Mouse (Mus musculus) fibroblast of lung, adult 2 months (primary cell): ENCODE data around the gene Ggta1.

ENCODE experiments used
- DNase-seq: peaks from one replicate; pipeline ENCODE4 v3.0.0-alpha.2; 2011; ENCODE audit warnings: low read depth

The Ggta1 gene

DNA sequence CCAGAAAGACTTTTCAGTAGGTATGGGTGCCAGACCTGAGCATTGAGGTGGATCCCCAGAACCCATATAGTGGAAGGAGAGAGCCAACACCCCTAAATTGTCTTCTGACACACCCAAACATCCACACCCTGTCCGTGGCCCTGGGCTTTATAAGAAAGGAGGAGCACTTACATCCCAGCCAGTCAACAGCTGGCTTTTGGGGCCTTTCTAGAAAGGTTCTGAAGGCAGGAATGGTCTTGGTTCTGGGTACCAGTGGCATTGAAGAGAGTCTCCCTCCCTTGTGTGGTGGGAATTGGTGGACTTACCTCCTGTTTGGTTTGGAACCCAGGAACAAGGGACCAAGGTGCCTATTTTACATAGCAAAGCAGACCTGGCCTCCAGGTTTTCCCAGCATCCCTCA is 56.4 kb downstream of the Ggta1 start:
- DNase-seq: no peak

- no peak for DNase-seq
Measured at GRCm38 (mm10) chr2:35402391-35402790, 60.6 kb downstream of the Ggta1 start.

- no peak for DNase-seq
Measured at GRCm38 (mm10) chr2:35400739-35401138, 62.3 kb downstream of the Ggta1 start.

DNA sequence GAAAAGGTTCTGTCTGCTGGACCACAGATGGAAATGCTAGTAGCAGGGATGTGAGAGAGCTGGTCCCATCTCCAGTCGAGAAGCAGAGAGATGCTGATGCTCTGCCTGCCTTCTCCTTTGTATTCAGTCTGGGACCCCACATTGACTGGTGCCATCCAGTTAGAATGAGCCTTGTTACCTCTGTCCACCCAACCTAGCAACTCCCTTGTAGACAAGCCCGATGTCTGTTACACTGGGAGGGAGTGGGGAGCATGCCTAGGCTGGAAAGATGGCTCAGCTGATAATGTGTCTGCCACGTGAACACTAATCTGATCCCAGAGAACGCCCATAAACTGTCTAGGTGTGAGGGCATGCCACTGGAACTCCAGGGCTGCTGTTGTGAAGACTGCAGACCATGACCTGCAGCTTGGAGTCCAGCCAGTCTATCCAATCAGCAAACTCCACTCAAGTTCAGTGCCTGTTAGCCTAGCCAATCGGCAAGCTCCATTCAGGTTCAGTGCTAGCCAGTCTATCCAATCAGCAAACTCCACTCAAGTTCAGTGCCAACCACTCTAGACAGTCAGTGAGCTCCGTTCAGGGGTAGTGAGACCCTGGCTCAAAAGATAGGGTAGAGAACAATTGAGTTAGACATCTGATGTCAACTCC is 64.7 kb downstream of the Ggta1 start:
- DNase-seq: no peak

DNA sequence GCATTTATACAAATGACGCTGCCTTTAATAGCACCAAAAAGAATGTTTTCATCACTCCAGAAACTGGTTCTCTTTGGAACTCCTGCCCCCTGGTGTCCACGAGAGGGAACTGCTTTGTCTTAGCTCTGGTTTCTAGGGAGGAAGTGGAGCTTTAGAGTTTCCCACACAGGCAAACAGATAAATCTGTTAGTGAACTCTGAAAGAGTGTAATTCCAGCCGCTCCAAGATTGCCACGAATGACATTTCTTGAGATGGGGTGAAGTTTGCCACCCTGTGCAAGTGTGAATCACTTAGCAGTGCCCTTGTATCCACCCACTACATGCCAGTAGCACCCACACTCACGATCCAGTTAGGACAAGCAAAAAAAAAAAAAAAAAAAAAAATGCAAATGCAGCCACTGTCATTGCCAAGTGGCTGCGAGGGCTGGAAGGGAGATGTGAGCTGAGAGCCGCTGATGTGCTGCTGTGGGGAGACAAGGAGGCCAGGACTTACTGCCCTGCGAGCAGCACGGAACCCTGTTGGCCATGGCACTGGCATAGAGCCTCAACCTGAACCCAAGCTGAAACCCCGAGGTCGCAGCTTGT is 65.3 kb downstream of the Ggta1 start:
- peak; percentile 51 for DNase-seq

GRCm38 (mm10) chr2:35397096-35397495 is 65.9 kb downstream of the Ggta1 start, which contains the start of gene 4930402F06Rik:
4930402F06Rik (minus strand) TSS chr2:35397175.
- DNase-seq: no peak

DNA sequence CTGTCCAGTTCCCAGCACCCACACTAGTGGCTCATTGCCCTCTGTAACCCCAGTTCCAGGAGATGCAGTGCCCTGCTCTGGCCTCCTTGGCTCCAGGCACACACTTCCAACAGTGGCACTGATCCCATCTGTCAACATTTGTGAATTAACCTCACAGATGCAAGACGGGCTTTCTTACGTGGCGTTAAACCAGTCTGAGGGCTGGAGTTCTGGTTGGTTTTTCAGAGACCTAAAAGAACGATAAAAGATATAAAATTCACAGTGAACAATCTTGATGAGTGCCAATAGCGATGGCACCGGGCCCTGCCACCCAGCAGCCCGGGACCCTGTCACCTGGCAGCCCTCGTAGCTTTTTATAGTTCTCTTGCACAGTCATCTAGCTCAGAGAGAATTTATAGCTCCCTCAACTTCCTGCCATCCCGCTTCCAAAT is 77.6 kb downstream of the Ggta1 start:
- DNase-seq: no peak

DNA sequence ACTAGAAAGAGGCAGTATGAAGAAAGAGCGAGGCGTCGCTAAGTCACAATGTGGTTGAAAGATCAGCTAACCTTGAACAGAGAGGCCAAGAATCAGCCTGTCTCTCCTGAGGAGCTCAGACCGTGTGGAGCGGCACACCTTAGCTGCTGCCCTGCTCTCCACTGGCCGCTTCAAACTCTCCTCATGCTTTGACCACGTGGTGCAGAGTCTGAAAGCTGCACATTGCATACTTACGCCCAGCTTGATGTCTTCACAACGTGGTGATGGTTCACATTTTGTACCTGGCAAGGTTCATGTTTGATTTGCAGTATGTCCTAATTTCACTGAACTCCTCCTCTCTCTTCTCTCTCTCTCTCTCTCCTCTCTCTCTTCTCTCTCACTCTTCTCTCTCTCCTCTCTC is 83.7 kb downstream of the Ggta1 start:
- DNase-seq: no peak

GRCm38 (mm10) chr2:35377600-35377999 is 85.4 kb downstream of the Ggta1 start:
- DNase-seq: no peak

GRCm38 (mm10) chr2:35373003-35373402 is 90.0 kb downstream of the Ggta1 start:
- no peak for DNase-seq

DNA sequence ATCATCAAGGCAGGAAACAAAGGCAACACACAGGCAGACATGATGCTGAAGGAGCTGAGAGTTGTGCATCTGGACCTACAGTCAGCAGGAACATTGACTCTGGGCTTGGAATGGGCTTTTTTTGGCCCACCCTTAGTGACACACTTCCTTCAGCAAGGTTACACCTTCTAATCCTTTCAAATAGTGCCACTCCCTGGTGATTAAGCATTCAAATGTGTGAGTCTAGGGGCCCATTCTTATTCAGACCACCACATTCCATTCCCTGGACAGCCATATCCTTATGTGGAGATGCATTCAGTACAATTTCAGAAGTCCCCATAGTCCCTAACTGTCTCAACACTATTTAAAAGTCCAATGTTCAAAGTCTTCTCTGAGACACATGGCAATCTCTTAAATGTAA is 92.3 kb downstream of the Ggta1 start:
- DNase-seq: no peak

GRCm38 (mm10) chr2:35367629-35368028 is 95.4 kb downstream of the Ggta1 start, which contains the start of gene 4930568D16Rik:
4930568D16Rik (minus strand) TSS chr2:35367729.
- DNase-seq: no peak
